Mouse (Mus musculus): ENCODE data around the gene Rab1a. TPM values are rescaled to one million over a fixed set of nuclear protein-coding genes. Genes with fewer than 3 reads are reported as not detected.

Gene Rab1a
- polyA plus RNA-seq, 1 experiment from 2014 or later = 306 TPM

DNA sequence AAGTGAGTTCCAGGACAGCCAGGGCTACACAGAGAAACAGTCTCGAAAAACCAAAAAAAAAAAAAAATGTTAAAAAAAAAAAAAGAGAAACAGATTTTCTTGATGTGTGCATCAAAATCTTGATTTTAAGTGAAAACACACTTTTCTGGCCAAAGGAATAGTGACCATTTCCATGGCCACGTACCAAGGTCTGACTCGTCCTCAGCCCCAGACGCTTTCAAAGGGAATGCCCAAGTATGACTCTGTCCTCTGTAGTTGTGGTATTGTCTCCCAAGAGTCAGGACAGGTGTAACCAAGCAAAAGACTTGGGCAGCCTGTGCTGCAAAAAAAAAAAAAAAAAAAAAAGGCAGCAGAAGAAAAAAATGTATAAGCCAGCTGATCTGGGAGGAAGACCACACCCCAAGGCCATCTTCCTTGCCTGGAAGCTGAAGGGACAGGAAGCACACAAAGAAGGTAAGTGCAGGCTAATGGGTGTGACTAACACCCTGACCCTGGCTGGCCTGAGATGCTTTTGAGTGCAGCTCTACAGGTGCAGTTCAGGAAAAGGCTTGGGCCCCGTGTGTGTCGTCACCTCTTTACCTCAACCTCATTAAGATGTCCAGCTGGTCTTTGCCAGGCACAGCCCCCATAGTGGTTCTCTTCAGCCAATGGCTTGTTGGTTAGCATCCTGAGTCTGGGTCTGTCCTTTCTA lies 41.3 kb downstream of the Rab1a start:
- H3K27me3 ChIP-seq (replicated peaks) = no peaks in the 10 kb centered on the region
- peaks cover 12% of the 10 kb centered on the region for H3K4me1 ChIP-seq
- H3K36me3 ChIP-seq = peaks cover 30% of the 10 kb centered on the region
- H3K9me3 ChIP-seq = no peaks in the 10 kb centered on the region
- H3K4me2 ChIP-seq = no peak overlapping the region
- ATAC-seq (ENCODE audit: insufficient read depth, low FRiP score, low read depth) = no peak
- no peak overlapping the region for H3K27ac ChIP-seq
- no peak overlapping the region for H3K9ac ChIP-seq
- 76% methylated on average over 6 of the region's 6 CpGs for whole genome bisulfite sequencing
- no peak overlapping the region for H3K4me3 ChIP-seq (replicated peaks)

DNA sequence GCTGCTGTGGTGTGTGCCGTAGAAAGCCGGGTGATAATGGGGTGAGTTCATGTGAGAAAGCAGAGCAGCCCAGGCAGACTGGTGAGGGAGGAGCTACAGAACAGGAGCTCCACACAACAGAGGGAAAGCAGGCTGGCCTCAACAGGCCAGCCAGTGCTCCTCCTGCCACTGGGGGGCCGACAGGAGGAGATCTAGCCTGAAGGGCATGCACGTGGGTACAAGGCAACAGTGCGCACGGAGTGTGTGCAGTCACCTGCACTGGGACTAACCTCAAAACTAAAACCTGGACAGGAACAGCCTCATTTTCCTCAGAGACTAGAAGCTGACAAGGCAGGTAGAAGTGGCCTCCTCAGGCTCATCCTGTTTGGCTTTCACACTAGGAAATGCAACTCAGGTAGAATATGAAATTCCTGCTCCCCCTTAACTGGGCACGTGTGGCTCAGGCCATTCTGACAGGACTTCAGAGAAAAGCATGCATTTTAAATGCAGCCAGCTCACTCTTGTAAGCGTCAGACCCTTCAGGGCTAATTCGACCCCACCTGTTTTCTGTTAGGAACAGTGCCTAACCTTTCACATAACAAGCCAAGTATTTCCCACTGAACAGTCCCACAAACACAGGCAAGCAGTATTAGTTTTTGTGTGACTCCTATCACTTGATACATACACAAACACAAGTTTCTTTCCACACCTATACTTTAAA lies 42.1 kb downstream of the Rab1a start:
- ATAC-seq (ENCODE audit: insufficient read depth, low FRiP score, low read depth) = peak; percentile 38
- no peak overlapping the region for H3K27ac ChIP-seq
- no peak overlapping the region for H3K9ac ChIP-seq
- no peaks in the 10 kb centered on the region for H3K27me3 ChIP-seq (replicated peaks)
- no peak overlapping the region for H3K4me3 ChIP-seq (replicated peaks)
- peaks cover 15% of the 10 kb centered on the region for H3K4me1 ChIP-seq
- peaks cover 24% of the 10 kb centered on the region for H3K36me3 ChIP-seq
- no peaks in the 10 kb centered on the region for H3K9me3 ChIP-seq
- no peak overlapping the region for H3K4me2 ChIP-seq
- 53% methylated on average over 9 of the region's 9 CpGs for WGBS

DNA sequence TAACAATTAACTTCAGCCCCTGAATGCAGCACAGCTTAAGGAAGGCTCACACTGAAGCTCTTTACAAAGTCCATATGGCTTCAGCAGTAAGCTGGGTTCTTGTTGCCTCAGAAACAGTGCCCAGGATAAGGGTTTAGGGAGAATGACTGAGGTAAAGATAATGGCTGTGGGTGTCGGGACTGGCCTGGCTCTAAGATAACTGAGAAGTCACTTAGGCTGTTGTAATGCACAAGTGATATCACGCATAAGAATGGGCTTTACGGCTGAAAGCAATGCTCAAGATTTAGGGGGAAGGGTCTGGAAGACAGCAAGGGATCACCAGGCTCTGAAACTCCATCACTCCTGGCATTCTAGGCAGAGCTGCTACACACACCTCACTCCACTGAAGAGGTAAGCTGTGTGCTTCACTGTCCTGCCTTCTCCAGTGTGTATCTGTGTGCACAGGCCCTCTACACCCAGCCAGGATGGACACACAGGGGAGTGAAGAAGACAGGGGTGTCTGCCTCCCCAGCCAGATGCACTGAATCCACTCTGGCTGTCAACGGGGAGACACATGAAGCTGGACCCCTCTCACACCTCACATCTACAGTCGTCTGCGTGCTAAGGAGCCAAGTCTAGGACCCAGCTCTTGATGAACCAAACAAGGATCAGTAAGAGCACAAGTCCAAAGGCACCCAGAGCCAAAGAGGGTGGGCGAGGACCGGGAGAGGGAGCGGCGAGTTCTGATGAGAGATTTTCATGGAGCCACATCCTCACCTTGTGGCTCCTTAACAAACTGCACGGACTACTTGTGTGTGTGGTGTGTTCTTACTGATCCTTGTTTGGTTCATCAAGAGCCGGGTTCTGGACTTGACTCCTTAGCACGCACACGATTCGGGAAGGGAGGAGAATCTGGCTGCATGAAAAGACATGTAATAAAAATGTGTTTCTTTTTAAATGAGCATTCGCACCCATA lies 43.4 kb downstream of the Rab1a start:
- Histone ChIP-seq H3K4me2 (no peak overlapping the region), H3K27ac (no peak overlapping the region), H3K36me3 (peaks cover 13% of the 10 kb centered on the region), H3K9ac (no peak overlapping the region), H3K4me3 (replicated peaks) (no peak overlapping the region), H3K27me3 (replicated peaks) (no peaks in the 10 kb centered on the region), H3K9me3 (no peaks in the 10 kb centered on the region), H3K4me1 (peaks cover 17% of the 10 kb centered on the region)
- 84% methylated on average over 16 of the region's 16 CpGs for WGBS
- no peak for ATAC-seq (ENCODE audit: insufficient read depth, low FRiP score, low read depth)

DNA sequence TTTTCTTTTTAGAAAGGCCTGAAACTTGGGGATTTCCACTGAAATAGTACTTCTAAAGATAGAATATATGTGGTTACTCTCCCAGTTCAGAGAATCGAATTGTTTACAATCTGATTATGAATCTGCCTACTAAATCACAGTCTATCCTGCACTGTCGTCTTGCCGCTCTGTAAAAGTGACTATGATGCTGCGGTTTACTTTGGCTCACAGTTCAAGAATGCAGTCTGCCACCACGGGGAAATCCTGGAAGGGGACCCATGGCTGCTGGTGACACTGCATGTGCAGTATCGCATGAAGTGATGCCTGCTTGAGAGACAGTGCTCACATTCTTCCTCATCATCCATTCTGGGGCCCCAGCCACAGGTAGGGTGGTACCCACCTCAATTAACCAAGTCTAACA lies 44.1 kb downstream of the Rab1a start:
- no peaks in the 10 kb centered on the region for H3K27me3 ChIP-seq (replicated peaks)
- peaks cover 9% of the 10 kb centered on the region for H3K36me3 ChIP-seq
- no peaks in the 10 kb centered on the region for H3K9me3 ChIP-seq
- peaks cover 17% of the 10 kb centered on the region for H3K4me1 ChIP-seq
- WGBS = 82% methylated on average over 6 of the region's 6 CpGs
- H3K4me3 ChIP-seq (replicated peaks) = no peak overlapping the region
- ATAC-seq (ENCODE audit: insufficient read depth, low FRiP score, low read depth) = no peak
- no peak overlapping the region for H3K4me2 ChIP-seq
- no peak overlapping the region for H3K9ac ChIP-seq
- H3K27ac ChIP-seq = no peak overlapping the region

DNA sequence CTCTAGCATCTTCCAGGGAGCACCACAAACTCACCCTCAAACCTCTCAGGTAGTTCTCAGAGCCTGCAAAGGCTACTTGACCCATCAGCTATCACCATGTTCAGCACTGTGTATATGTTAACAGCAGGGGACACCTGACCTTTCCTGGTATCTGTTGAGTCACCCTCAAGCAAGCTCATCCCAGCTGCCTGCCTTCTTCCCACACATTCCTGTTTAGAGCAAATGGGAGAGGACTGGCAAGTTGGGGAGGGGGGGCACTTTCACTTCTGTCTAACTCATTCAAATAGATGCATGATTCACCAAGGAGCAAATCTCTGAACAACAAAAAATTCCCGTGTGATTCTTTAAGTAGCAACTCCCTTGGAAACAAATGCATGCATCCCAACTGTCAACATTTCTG lies 45.4 kb downstream of the Rab1a start:
- Histone ChIP-seq H3K4me2 (no peak overlapping the region), H3K27ac (no peak overlapping the region), H3K36me3 (peaks cover 3% of the 10 kb centered on the region), H3K9me3 (no peaks in the 10 kb centered on the region), H3K9ac (no peak overlapping the region), H3K27me3 (replicated peaks) (no peaks in the 10 kb centered on the region), H3K4me3 (replicated peaks) (no peak overlapping the region), H3K4me1 (peaks cover 17% of the 10 kb centered on the region)
- no peak for ATAC-seq (ENCODE audit: insufficient read depth, low FRiP score, low read depth)
- WGBS = 62% methylated on average over 1 of the region's 1 CpGs

DNA sequence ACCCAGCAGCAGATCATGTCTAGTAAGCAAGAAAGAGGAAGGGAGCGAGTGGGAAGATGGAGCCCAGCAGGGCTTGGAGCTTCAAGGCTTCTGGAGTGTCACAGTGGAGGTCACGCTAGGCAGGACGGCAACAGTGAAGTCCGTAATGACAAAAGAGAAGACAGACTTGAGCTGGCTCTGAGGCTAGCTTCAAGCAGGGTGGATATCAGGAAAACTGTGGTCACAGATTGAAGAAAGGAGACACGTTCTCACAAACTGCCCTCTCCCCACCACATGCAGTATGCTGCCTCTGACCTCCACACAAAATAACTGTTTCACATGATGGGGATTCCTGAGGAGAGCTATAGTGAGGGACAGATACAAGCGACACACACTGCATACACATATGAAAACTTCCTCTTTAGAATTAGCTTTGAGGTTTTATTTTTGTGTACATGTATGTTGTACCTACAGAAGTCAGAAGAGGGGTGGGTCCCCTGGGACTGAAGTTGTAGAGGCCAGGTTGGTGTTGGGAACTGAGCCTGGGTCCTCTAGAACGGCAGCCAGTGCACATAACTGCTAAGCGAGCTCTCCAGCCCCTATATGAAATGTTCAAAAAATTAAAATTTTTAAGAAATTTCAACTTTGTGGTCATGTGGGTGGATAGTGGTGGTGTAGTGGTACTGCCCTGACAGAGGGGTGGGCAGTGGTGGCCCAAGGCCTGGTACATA lies 46.1 kb downstream of the Rab1a start:
- Histone ChIP-seq H3K4me3 (replicated peaks) (no peak overlapping the region), H3K27me3 (replicated peaks) (no peaks in the 10 kb centered on the region), H3K4me2 (no peak overlapping the region), H3K27ac (no peak overlapping the region), H3K36me3 (no peaks in the 10 kb centered on the region), H3K9me3 (no peaks in the 10 kb centered on the region), H3K9ac (no peak overlapping the region), H3K4me1 (peaks cover 17% of the 10 kb centered on the region)
- ATAC-seq (ENCODE audit: insufficient read depth, low FRiP score, low read depth) = no peak
- 85% methylated on average over 8 of the region's 8 CpGs for WGBS

DNA sequence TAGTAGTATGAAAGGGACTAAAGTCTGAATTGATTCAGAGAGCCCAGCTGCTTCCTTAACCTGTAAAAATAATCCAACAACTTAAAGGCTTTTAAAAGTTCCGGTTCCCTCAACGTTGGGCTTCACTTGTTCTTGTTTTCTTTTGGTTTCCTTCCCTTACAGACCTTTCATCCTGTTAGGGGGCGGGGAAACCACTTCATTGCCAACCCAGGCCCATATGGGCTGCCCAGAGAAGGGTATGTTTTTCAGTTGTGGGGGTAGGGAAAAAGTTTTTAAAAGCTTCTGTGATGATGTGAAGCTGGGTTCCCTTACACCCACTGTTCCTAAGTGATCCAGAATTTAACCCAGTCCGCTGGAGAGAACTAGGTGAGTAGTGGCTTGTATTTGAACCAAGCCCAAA lies 47.0 kb downstream of the Rab1a start:
- Histone ChIP-seq H3K9me3 (no peaks in the 10 kb centered on the region), H3K36me3 (no peaks in the 10 kb centered on the region), H3K4me2 (peak overlapping the region; percentile 94), H3K27ac (no peak overlapping the region), H3K4me3 (replicated peaks) (peak overlapping the region; percentile 89), H3K27me3 (replicated peaks) (no peaks in the 10 kb centered on the region), H3K4me1 (peaks cover 17% of the 10 kb centered on the region), H3K9ac (no peak overlapping the region; the same call in 1 of the 2 replicates)
- 10% methylated on average over 4 of the region's 4 CpGs for WGBS
- ATAC-seq (ENCODE audit: insufficient read depth, low FRiP score, low read depth) = no peak

DNA sequence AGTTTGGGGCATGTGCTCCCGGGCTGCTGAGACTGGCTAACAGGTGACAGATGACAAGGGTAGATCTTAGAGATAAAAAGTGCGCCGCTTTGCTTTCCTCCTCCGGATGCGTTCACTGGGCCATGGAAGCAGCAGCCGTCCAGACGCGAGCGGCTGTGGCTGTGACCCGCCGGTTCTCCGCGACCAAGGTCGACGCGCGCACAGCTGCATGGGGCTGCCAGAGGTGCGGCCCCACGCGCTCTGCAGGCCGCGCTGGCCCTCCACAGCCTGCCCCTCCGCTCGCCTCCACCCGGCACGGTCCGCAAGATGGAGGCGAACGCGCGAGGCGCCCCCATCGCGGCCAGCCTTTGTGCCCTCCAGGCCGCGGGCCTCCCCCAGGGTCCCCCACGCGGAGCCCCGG lies 47.6 kb downstream of the Rab1a start:
- Histone ChIP-seq H3K36me3 (no peaks in the 10 kb centered on the region), H3K9ac (peak overlapping the region; percentile 94), H3K27ac (peak overlapping the region; percentile 86), H3K4me1 (peaks cover 17% of the 10 kb centered on the region), H3K9me3 (no peaks in the 10 kb centered on the region), H3K4me2 (peak overlapping the region; percentile 94), H3K27me3 (replicated peaks) (no peaks in the 10 kb centered on the region), H3K4me3 (replicated peaks) (peak overlapping the region; percentile 89)
- under 1% methylated on average over 31 of the region's 39 CpGs for WGBS
- peak; percentile 57 for ATAC-seq (ENCODE audit: insufficient read depth, low FRiP score, low read depth)

DNA sequence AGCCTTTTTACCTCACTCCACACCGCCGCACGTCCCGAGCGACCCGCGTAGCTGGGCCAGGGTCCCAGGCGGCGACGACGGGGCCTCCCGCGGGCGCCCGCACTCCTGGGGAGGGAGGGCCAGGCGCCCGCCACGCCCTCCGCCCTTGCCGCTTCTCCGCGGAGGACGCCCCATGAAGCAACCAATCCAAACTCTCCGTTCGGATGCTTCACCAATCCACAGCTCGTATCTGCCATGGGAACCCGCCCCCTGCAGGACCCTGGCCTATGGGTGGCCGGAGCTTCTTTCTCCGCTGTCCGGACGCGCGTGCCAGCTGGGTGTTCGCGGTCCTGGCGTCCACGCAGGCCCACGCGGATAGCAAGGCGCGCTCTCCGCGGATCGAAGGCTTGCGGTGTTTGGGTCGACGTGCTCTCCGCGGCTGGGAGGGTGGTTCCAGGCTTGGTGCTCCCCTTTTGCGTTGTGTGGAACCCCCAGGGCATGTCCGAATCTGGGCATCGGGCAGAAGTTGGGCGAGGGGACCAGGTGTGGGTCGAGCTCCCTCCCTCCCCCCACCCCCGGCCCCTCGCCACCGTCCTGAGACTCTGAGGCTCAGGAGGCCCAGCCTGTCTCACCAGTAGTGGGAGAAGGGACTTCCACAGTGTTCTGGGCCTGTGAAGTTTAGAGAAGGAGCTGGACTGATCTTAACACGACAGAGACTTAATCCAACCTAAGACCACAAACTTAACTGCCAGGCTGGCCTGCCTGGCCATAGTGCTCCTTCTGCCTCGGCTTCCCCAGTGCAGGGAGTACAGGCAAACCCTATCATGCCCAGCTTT lies 48.3 kb downstream of the Rab1a start, which contains the start of gene Cep68:
Gene Cep68 (minus strand): TSS at position 134 of the 815 bp plus-strand sequence.
- WGBS = under 1% methylated on average over 59 of the region's 59 CpGs
- Histone ChIP-seq H3K36me3 (no peaks in the 10 kb centered on the region), H3K9me3 (no peaks in the 10 kb centered on the region), H3K9ac (peak within 1 kb of the TSS; percentile 94), H3K4me1 (peaks cover 17% of the 10 kb centered on the region), H3K4me2 (peak within 1 kb of the TSS; percentile 94), H3K27ac (peak within 1 kb of the TSS; percentile 86), H3K27me3 (replicated peaks) (no peaks in the 10 kb centered on the region), H3K4me3 (replicated peaks) (peak within 1 kb of the TSS; percentile 89)
- peak; percentile 99 for ATAC-seq (ENCODE audit: insufficient read depth, low FRiP score, low read depth)

DNA sequence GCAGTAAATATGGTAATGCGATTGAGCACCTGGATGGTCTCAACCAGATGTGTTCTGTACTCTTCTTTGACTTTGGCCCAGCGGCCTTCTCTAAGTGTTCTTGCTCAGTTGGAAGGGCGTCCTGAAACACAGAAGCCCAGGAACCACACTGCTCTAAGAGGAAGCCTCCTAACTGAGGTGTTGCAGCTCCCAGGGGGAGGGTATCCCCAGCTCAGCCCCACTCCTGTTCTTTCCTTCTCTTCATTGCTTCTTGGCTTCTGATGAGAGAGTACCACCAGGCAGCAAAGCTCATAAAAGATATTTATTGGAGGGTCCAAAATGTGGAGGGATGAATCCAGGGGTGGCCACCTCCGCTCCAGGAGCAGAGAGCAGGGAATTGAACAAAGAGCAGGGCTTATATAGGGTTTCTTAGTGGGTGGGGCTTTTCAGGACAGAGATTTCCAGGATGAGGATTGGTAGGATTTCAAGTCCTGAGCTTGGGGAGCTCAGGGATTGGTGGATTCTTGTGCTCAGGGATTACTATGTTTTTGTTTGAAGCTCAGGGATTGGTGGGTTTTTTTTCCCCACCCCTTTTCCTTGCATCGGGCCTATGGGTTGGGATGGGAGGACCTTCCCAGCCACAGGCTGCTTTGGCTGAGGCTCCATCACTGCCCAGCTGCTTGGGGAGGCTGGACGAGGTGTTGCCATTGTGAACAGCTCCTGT lies 49.4 kb downstream of the Rab1a start:
- 80% methylated on average over 6 of the region's 6 CpGs for WGBS
- Histone ChIP-seq H3K4me2 (0 out of 2 replicates have a peak overlapping the region, but pooled peaks have one; percentile 94), H3K9me3 (no peaks in the 10 kb centered on the region), H3K27ac (no peak overlapping the region), H3K4me1 (peaks cover 17% of the 10 kb centered on the region), H3K4me3 (replicated peaks) (no peak overlapping the region), H3K9ac (no peak overlapping the region), H3K27me3 (replicated peaks) (no peaks in the 10 kb centered on the region), H3K36me3 (no peaks in the 10 kb centered on the region)
- ATAC-seq (ENCODE audit: insufficient read depth, low FRiP score, low read depth) = no peak

Data from stomach, embryonic 15.5 days (tissue).